Mouse (Mus musculus): Measurements from ENCODE around the gene Rgs6.

GRCm38 (mm10) chr12:83100848-83101247, 512.8 kb downstream of the Rgs6 start:
- TF ChIP-seq CTCF (conservative IDR thresholded peaks at IDR 0.05; ENCODE audit: low read length) = no peak
- no peak for TF ChIP-seq NANOG (IDR thresholded peaks at IDR 0.05; ENCODE audit: borderline replicate concordance, low read length)
- TF ChIP-seq POU5F1 (IDR thresholded peaks at IDR 0.05; ENCODE audit: borderline replicate concordance, low read length) = no peak

All from E14TG2a.4 (cell line).